Mouse (Mus musculus) common myeloid progenitor, adult 5-6 weeks (primary cell): ENCODE measurements at regions not wholly inside any gene's neighbourhood (a gene's known extent, or its start where the extent isn't known, plus 50 kb on each side); places are given as distances from the start of the nearest gene placed in this dataset.
A peak's percentile ranks its signal among the peaks of the same experiment; 100 is the strongest.

Source experiments
- ATAC-seq: replicated peaks from 2 replicates; pipeline ENCODE4 v1.8.0; 2016; ENCODE audit warnings: low read depth, mild to moderate bottlenecking, moderate TSS enrichment, inconsistent platforms; ENCODE audit not compliant: poor library complexity, severe bottlenecking

- peak; percentile 75 for ATAC-seq
Measured at GRCm38 (mm10) chr17:88255744-88256598, 184.5 kb upstream of the Foxn2 start.

- peak; percentile 61 for ATAC-seq
Measured at GRCm38 (mm10) chr17:88256599-88257544, 183.6 kb upstream of the Foxn2 start.

DNA sequence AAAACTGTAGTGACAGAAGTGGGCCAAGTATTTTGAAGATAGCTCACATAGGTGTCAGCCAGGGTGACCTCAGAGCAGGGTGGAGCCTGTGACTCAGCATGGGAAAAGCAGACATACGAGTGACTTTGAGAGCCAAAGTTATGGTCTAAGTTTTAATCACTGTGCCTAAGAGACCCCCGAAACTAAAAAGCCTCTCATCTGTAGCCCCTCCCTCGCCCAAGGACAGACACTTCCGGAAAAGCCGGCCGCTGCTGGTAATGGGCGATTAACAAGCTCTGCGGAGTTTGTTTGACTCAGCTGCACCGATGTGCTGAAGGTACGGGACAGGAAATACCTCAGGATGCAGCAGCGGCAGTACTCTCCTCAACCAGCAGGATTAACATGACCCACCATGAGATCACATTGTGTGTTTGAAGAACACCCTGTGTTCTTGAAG, 182.1 kb upstream of the Foxn2 start:
- ATAC-seq: peak; percentile 57

- no peak for ATAC-seq
Measured at GRCm38 (mm10) chr17:88260176-88260575, 180.3 kb upstream of the Foxn2 start.

DNA sequence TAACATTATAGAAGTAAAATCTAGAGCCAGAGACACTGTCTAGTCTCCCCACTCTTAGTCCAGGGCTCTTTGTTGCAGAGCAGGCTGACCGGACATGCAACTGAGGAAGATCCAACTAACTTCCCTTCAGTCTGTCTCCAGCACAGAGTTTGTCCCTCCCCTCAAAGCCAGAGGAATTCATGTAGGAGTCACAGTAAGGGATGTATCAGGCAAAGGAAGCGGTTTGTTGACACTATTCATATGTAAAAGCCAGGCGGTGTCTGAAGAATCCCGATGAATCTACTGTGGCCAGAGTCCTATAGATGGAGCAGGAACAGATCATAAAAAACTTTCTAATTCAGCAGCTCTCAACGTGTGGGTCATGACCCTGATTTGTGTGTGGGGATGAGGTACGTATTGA, 179.7 kb upstream of the Foxn2 start:
- ATAC-seq: no peak

GRCm38 (mm10) chr17:88261556-88261955, 179.0 kb upstream of the Foxn2 start:
- ATAC-seq: no peak

DNA sequence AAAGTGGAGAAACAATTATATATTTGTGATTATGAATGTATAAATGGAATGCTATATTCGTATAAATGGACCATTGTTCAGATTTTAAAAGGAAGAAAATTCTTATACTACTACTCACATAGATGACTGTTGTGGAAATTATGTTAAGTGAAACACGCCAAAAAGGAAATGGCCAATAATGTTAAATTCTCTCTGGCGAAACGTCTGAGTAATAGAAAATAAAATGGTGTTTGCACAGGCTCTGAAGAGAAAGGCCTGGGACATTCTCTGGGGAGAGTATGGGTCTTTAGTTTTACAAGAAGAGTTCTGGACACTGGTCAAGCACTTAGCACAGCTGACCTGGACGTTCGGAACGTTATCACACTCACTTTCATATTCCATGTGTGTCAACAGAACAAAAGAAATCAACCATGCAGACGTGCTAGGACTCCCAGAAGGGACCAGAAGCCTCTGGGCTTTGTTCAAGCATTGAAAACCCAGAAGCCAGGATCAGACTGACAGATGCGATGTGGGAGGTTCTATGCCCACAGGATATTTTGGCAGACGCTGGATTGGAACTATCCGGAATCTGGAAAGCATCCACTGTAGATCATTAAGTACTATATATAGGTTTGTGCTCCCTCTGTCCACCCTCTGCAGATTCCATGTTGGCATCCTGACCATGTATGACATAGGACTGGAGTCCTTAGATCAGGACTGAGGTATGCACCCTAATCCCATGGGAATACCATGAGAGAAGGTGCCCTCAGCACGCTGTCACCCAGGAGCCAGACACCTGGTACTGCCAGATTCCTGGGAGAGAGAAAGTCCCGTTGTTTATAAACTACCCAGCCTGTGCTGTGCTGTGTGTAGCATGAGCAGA, 178.0 kb upstream of the Foxn2 start:
- ATAC-seq: no peak

GRCm38 (mm10) chr17:88265291-88265690, 175.2 kb upstream of the Foxn2 start:
- ATAC-seq: no peak

- no peak for ATAC-seq
Measured at GRCm38 (mm10) chr17:88268216-88268615, 172.3 kb upstream of the Foxn2 start.

GRCm38 (mm10) chr17:88268802-88269201, 171.7 kb upstream of the Foxn2 start:
- ATAC-seq: no peak

DNA sequence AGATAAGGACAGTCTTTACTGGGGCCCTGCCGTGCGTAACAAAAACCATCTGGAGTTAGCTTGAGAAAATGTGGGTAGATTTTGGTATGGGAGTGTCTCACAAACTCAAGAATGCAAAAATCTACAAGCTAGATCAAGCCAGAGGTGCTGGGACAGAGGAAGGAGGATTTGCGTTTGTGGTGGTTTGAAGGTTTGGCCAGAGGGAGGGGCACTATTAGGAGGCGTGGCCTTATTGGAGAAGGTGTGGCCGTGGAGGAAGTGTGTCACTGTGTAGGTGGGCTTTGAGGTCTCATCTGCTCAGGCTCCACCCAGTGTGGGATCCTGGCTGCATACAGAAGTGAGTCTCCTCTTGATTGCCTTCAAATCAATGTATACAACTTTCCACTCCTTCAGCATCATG, 169.6 kb upstream of the Foxn2 start:
- 0 out of 2 replicates have a peak, but pooled peaks have one; percentile 29 for ATAC-seq

DNA sequence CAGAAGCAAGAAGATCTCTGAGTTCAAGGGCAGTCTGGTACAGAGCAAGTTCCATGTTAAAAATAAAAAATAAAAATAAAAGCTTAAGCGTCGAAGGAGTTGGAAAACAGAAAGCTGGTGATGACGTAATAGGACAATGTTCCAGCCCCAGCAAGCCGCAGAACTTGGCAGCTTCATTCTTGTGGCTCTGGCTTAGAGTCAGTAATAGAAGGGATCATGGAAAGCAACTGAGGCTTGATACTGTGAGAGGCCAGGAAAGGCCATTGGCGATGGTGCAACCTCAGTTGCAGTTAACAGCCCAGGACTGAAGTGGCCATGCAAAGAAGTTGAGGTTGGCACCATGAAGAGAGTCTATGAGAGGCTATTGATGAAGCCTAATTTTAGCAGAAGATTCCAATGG, 168.3 kb upstream of the Foxn2 start:
- ATAC-seq: no peak

GRCm38 (mm10) chr17:88273520-88273919, 167.0 kb upstream of the Foxn2 start:
- no peak for ATAC-seq

DNA sequence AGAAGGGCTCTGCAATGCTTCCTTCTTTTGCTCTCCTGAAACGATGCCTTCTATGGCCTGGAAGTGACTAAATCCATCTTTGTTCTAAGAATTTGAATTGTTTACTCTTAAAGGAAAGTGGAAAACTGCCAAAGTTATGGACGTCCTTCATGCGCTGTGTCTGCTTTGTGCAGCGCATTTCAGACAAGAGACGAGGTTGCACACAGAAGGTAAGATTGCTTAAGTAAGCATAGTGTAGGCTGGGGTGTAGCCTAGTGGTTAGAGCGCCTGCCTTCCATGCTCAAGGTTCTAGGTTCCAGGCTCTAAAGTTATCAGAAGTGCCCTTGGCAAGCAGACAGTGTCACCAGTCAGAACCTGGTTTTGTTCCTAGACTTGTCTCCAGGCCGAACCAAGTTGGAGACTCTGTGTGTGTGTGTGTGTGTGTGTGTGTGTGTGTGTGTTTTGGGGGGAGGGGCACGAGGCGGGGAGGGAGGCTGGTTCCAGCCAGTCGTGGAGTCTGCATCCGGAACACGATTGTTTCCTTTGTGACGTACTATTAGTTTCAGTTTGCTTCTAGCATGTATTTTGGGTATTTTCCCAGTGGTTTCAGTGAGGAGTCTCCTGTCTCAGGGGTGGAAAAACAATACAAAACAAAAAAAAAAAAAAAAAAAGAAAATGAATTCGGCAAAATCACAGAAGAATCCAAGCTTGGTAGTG, 166.4 kb upstream of the Foxn2 start:
- peak; percentile 60 for ATAC-seq

DNA sequence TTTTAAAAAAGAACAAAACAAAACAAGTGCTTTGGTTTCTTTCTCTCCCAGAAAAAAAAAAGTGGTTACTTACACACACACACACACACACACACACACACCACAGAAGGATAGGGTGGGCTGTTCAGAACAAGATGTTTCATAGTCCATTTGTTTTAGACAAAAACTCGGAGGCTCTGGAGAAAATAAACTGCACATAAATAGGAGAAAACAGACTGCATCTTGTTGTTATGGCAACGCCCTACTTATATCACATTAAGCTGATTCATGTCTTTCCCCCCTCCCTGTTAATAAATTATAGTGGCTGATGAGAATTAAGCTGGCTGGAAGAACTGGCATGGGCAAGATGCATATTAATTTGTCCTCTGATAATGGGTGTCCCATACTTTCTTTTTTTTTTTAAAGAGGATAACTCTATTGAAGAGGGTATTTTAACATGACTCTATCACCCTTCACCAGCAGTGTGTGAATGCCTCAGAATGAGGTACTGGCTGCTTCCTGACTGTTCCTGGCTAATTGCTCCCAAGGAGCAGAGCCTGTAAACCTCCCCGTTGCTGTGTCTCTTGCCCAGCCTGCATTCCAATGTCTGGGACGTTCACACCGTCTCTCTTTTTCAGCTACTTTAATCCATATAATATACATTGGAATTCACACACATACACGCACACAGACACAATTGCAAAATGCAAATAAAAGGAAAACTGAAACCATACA, 165.6 kb upstream of the Foxn2 start:
- peak; percentile 64; the same call in 1 of the 2 replicates for ATAC-seq

- no peak for ATAC-seq
Measured at GRCm38 (mm10) chr17:88279656-88280055, 160.9 kb upstream of the Foxn2 start.

DNA sequence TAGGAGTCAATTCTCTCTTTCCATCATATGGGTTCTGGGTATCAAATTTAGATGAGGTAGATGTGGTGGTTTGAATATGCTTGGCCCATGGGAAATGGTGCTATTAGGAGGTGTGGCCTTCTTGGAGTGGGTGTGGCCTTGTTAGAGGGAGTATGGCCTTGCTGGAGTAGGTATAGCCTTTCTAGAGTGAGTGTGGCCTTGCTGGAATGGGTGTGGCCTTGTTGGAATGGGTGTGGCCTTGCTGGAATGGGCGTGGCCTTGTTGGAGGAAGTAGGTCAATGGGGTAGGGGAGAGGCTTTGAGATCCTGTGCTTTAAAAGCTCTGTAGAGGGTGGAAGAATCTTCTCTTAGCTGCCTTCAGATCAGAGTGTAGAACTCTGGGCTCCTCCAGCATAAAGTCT, 157.8 kb upstream of the Foxn2 start:
- ATAC-seq: no peak

DNA sequence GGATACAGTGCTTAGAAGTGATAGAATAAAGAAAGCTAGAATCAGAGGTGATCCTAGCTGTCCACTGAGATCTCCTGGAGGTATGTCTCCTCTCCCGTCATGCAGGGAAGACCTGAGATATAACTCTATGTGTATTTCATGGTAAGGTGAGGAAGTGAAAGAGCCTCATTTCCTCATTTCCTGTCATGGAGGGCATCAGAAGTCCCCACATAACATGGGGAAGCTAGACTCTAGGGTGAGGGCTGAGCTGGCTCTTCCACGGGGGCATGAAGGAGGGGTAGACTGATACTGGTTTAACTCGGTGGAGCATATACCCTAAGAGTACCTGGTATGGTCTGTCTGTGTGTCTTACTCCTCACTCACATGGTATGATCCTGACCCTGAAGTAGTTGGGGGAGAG, 156.0 kb upstream of the Foxn2 start:
- ATAC-seq: peak; percentile 65

DNA sequence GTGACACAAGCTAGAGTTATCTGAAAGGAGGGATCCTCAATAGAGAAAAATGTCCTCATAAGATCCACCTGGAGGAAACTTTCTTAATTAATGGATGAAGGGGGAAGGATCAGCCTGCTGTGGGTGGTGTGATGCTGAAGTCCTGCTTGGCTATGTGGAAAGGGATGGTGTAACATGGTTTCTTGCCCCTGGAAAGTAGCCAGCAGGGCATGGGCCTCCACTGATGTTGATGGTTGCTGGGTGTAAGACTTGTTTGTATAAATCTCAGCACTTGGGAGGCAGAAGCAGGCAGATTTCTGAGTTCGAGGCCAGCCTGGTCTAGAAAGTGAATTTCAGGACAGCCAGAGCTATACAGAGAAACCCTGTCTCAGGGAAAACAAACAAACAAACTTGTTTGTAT, 152.7 kb upstream of the Foxn2 start:
- ATAC-seq: no peak
